Mouse (Mus musculus): ENCODE data around the gene Ifna5.

The Ifna5 gene

GRCm38 (mm10) chr4:88878246-88878645, 42.9 kb downstream of the Ifna5 start:
- DNase-seq (ENCODE audit: low read depth, low spot score), result peak; percentile 33
- Histone ChIP-seq H3K27me3 (ENCODE audit: control insufficient read depth, insufficient read depth, low read length, poor library complexity, severe bottlenecking) (no peaks in the 10 kb centered on the region), H3K36me3 (ENCODE audit: control insufficient read depth, insufficient read depth, low read length, poor library complexity, severe bottlenecking) (no peaks in the 10 kb centered on the region)

GRCm38 (mm10) chr4:88878772-88879171, 43.4 kb downstream of the Ifna5 start:
- no peak for DNase-seq (ENCODE audit: low read depth, low spot score)
- H3K27me3 ChIP-seq (ENCODE audit: control insufficient read depth, insufficient read depth, low read length, poor library complexity, severe bottlenecking), result no peaks in the 10 kb centered on the region

GRCm38 (mm10) chr4:88880101-88880500, 44.8 kb downstream of the Ifna5 start, which contains the start of gene Ifne:
Gene Ifne (minus strand): TSS chr4:88880201.
- Histone ChIP-seq H3K27me3 (ENCODE audit: control insufficient read depth, insufficient read depth, low read length, poor library complexity, severe bottlenecking) (no peaks in the 10 kb centered on the region), H3K36me3 (ENCODE audit: control insufficient read depth, insufficient read depth, low read length, poor library complexity, severe bottlenecking) (no peaks in the 10 kb centered on the region)
- DNase-seq (ENCODE audit: low read depth, low spot score), result no peak

More at GRCm38 (mm10) chr4:88878772-88879171, 43.4 kb downstream of the Ifna5 start:
- H3K36me3 ChIP-seq (ENCODE audit: control insufficient read depth, insufficient read depth, low read length, poor library complexity, severe bottlenecking), result no peaks in the 10 kb centered on the region

Data from splenic B cell, adult 2 months (primary cell).